Mouse (Mus musculus) E14TG2a.4 (cell line): Measurements from ENCODE around the gene Ppp2r5c.

Experiments
- H3K27me3 ChIP-seq: 2 replicates; pipeline ENCODE4 v1.6.1; 2014; ENCODE audit warnings: low read length, control low read depth; ENCODE audit not compliant: insufficient read depth
- H3K36me3 ChIP-seq: 2 replicates; pipeline ENCODE4 v1.6.1; 2014; ENCODE audit warnings: low read length, control low read depth; ENCODE audit not compliant: insufficient read depth
- H3K4me1 ChIP-seq: replicated peaks from 2 replicates; pipeline ENCODE4 v1.6.1; 2014; ENCODE audit warnings: low read depth, low read length, control low read depth
- H3K4me3 ChIP-seq: replicated peaks from 2 replicates; pipeline ENCODE4 v1.5.1; 2014; ENCODE audit warnings: mild to moderate bottlenecking, low read length
- H3K9me3 ChIP-seq: 2 replicates; pipeline ENCODE4 v1.6.1; 2014; ENCODE audit warnings: low read length, control low read depth
- CTCF ChIP-seq: conservative IDR thresholded peaks from 2 replicates; pipeline ENCODE4 v1.5.1; 2014; ENCODE audit warnings: low read length
- NANOG ChIP-seq: IDR thresholded peaks from 2 replicates; pipeline ENCODE4 v1.6.1; 2014; ENCODE audit warnings: borderline replicate concordance, low read length, mixed read lengths
- POU5F1 ChIP-seq: IDR thresholded peaks from 2 replicates; pipeline ENCODE4 v1.6.1; 2014; ENCODE audit warnings: low read length, borderline replicate concordance

Gene Ppp2r5c

GRCm38 (mm10) chr12:110489946-110490701 lies 43.2 kb downstream of the Ppp2r5c start:
- H3K4me1 ChIP-seq: peaks cover 88% of the 10 kb centered on the region
- no peaks in the 10 kb centered on the region for H3K27me3 ChIP-seq
- TF ChIP-seq POU5F1 (no peak), NANOG (no peak), CTCF (peak; percentile 67)
- no peaks in the 10 kb centered on the region for H3K9me3 ChIP-seq
- peak overlapping the region; percentile 69 for H3K4me3 ChIP-seq
- peaks cover 56% of the 10 kb centered on the region for H3K36me3 ChIP-seq

- Histone ChIP-seq H3K36me3 (peaks cover 62% of the 10 kb centered on the region), H3K9me3 (no peaks in the 10 kb centered on the region), H3K4me3 (no peak overlapping the region), H3K27me3 (no peaks in the 10 kb centered on the region), H3K4me1 (peaks cover 94% of the 10 kb centered on the region)
- no peak for TF ChIP-seq NANOG
- TF ChIP-seq CTCF: no peak
- no peak for TF ChIP-seq POU5F1
These were observed 45.5 kb downstream of the Ppp2r5c start for GRCm38 (mm10) chr12:110492436-110492835.

- H3K36me3 ChIP-seq: peaks cover 48% of the 10 kb centered on the region
- TF ChIP-seq CTCF (no peak), POU5F1 (no peak), NANOG (no peak)
- H3K27me3 ChIP-seq: no peaks in the 10 kb centered on the region
- H3K4me1 ChIP-seq: peaks cover 94% of the 10 kb centered on the region
- no peak overlapping the region for H3K4me3 ChIP-seq
- no peaks in the 10 kb centered on the region for H3K9me3 ChIP-seq
These were observed 46.9 kb downstream of the Ppp2r5c start for GRCm38 (mm10) chr12:110493597-110494369.

- H3K4me3 ChIP-seq: no peak overlapping the region
- peaks cover 93% of the 10 kb centered on the region for H3K4me1 ChIP-seq
- H3K27me3 ChIP-seq: no peaks in the 10 kb centered on the region
- no peaks in the 10 kb centered on the region for H3K9me3 ChIP-seq
- TF ChIP-seq CTCF (no peak), NANOG (no peak), POU5F1 (no peak)
- peaks cover 43% of the 10 kb centered on the region for H3K36me3 ChIP-seq
These were observed 47.9 kb downstream of the Ppp2r5c start for GRCm38 (mm10) chr12:110494846-110495245.

- H3K4me1 ChIP-seq: peaks cover 93% of the 10 kb centered on the region
- no peaks in the 10 kb centered on the region for H3K27me3 ChIP-seq
- no peaks in the 10 kb centered on the region for H3K9me3 ChIP-seq
- TF ChIP-seq CTCF (no peak), POU5F1 (no peak), NANOG (no peak)
- peaks cover 48% of the 10 kb centered on the region for H3K36me3 ChIP-seq
- H3K4me3 ChIP-seq: no peak overlapping the region
These were observed 48.3 kb downstream of the Ppp2r5c start for GRCm38 (mm10) chr12:110495260-110495659.

GRCm38 (mm10) chr12:110496016-110496415 lies 49.1 kb downstream of the Ppp2r5c start:
- Histone ChIP-seq H3K4me1 (peaks cover 94% of the 10 kb centered on the region), H3K36me3 (peaks cover 48% of the 10 kb centered on the region), H3K9me3 (no peaks in the 10 kb centered on the region), H3K27me3 (no peaks in the 10 kb centered on the region), H3K4me3 (0 out of 2 replicates have a peak overlapping the region, but pooled peaks have one; percentile 7)
- TF ChIP-seq POU5F1: no peak
- no peak for TF ChIP-seq NANOG
- no peak for TF ChIP-seq CTCF

GRCm38 (mm10) chr12:110497013-110497412 lies 50.1 kb downstream of the Ppp2r5c start:
- Histone ChIP-seq H3K9me3 (no peaks in the 10 kb centered on the region), H3K27me3 (no peaks in the 10 kb centered on the region), H3K36me3 (peaks cover 47% of the 10 kb centered on the region), H3K4me1 (peaks cover 94% of the 10 kb centered on the region), H3K4me3 (peak overlapping the region; percentile 75)
- TF ChIP-seq POU5F1 (no peak), CTCF (no peak), NANOG (no peak)

- peaks cover 96% of the 10 kb centered on the region for H3K4me1 ChIP-seq
- H3K4me3 ChIP-seq: peak overlapping the region; percentile 75
- no peaks in the 10 kb centered on the region for H3K27me3 ChIP-seq
- TF ChIP-seq CTCF: no peak
- TF ChIP-seq NANOG: no peak
- no peak for TF ChIP-seq POU5F1
- peaks cover 47% of the 10 kb centered on the region for H3K36me3 ChIP-seq
- no peaks in the 10 kb centered on the region for H3K9me3 ChIP-seq
These were observed 50.6 kb downstream of the Ppp2r5c start for GRCm38 (mm10) chr12:110497485-110497884.
